Mouse (Mus musculus) naive thymus-derived CD4-positive, alpha-beta T cell, adult 5 months (primary cell): Measurements from ENCODE around the gene Def8. TPM values are rescaled to one million over a fixed set of nuclear protein-coding genes. Genes with fewer than 3 reads are reported as not detected.

Experiments used
- polyA plus RNA-seq: library from polyadenylated mRNA; unstranded; fragments of 100-300 nt; shearing (Covaris generic); gene quantifications from one replicate; pipeline ENCODE4 v1.2.1, GENCODE M21; 2017

Gene Def8
- 13.2 TPM for polyA plus RNA-seq

GRCm38 (mm10) chr8:123423441-123423840, at the start of gene Def8:
Gene Def8 (plus strand): TSS chr8:123423527.

GRCm38 (mm10) chr8:123406786-123407185, 16.5 kb upstream of the Def8 start, which contains the start of gene Mc1r:
Gene Mc1r (plus strand): TSS chr8:123407107.

GRCm38 (mm10) chr8:123411246-123411645, 12.1 kb upstream of the Def8 start, which contains the start of gene Tubb3:
Gene Tubb3 (plus strand): TSS chr8:123411424.

GRCm38 (mm10) chr8:123477737-123478258, 54.5 kb downstream of the Def8 start, which contains the start of gene Afg3l1:
Gene Afg3l1 (plus strand): TSS chr8:123477903.

Other genes with a start within 250 kb of the Def8 start
- gene Dpep1, start 237.3 kb upstream of the Def8 start, polyA plus RNA-seq = not detected
- 129 TPM for gene Chmp1a, start 210.8 kb upstream of the Def8 start, polyA plus RNA-seq
- gene Spata33, start 210.7 kb upstream of the Def8 start, polyA plus RNA-seq = not detected
- 22.1 TPM for gene Cdk10, start 198.7 kb upstream of the Def8 start, polyA plus RNA-seq
- gene Spata2l, start 187.3 kb upstream of the Def8 start, polyA plus RNA-seq = 15.3 TPM
- 43.1 TPM for gene Zfp276, start 169.3 kb upstream of the Def8 start, polyA plus RNA-seq
- 20.9 TPM for gene Vps9d1, start 169.2 kb upstream of the Def8 start, polyA plus RNA-seq
- 8.5 TPM for gene Fanca, start 105.0 kb upstream of the Def8 start, polyA plus RNA-seq
- gene Spire2, start 90.8 kb upstream of the Def8 start, polyA plus RNA-seq = not detected
- 353 TPM for gene Tcf25, start 49.8 kb upstream of the Def8 start, polyA plus RNA-seq
- not detected for gene Mc1r, start 16.4 kb upstream of the Def8 start, polyA plus RNA-seq
- gene Tubb3, start 12.1 kb upstream of the Def8 start, polyA plus RNA-seq = 0.61 TPM
- gene Afg3l1, start 54.4 kb downstream of the Def8 start, polyA plus RNA-seq = 70.2 TPM
- gene Dbndd1, start 91.9 kb downstream of the Def8 start, polyA plus RNA-seq = not detected
- 1.9 TPM for gene Gas8, start 95.3 kb downstream of the Def8 start, polyA plus RNA-seq
- not detected for gene Rhou, start 230.4 kb downstream of the Def8 start, polyA plus RNA-seq